Mouse (Mus musculus): ENCODE data around the gene Kirrel.

DNA sequence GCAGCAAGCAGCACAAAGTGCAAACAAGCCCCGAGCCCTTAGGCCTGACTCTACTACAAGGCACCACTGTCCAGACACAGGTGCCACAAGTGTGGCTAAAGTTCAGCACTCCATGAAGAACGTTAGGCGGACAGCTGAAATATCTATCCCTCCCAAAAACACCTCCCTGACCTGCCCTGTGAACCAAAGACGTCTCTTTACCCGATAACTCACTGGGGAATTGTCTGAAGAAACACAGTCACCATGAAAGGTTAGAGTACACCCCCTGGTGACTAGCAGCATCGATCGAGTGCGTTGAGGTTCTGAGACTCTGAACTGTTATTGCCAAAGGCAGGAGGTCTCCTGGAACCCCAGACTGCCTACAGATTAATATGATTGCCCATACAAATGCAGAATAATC lies 59.3 kb downstream of the Kirrel start:
- TF ChIP-seq CTCF (IDR thresholded peaks at IDR 0.05; ENCODE audit: extremely low read depth, insufficient read length, insufficient replicate concordance, low read depth, low read length), result no peak
- no peak for TF ChIP-seq POLR2A (IDR thresholded peaks at IDR 0.05; ENCODE audit: low read depth, low read length)

All from small intestine, adult 2 months (tissue).